22 mouse cellular contexts compared by ENCODE assay signal in genomic region chr14:39781849-39782248, GRCm38 (mm10).
A peak's percentile ranks its signal among the peaks of the same experiment; 100 is the strongest.
DNase-seq lines count a peak whose midpoint lies in the region; ATAC-seq and TF ChIP-seq lines count a peak whose summit lies in the region.
"Had no signal": no experiment of that assay in that cellular context is flagged by ENCODE, and none has a peak within 500 bp of the region (broad histone marks: within the 10 kb centered on the region; RNA-seq: fewer than 3 reads in every experiment).

No protein-coding gene starts in this region.

- TF ChIP-seq CTCF in kidney, postnatal 0 days (IDR thresholded peaks at IDR 0.05; ENCODE audit: low read depth), result peak; percentile 50
- TF ChIP-seq CTCF in E14TG2a.4 (conservative IDR thresholded peaks at IDR 0.05; ENCODE audit: low read length), result peak; percentile 67

- peak; percentile 6 for DNase-seq in embryonic facial prominence, embryonic 11.5 days (ENCODE audit: low spot score)
- no peak for DNase-seq in embryonic facial prominence, embryonic 10.5 days (ENCODE audit: low spot score)
- no peak for DNase-seq in kidney, postnatal 0 days (ENCODE audit: low spot score)
- DNase-seq in kidney, postnatal 10 days, result no peak
- DNase-seq in ZHBTc4 (ENCODE audit: low read depth, low spot score), result peak; percentile 4
- no peak for DNase-seq in urinary bladder, postnatal 10 days (ENCODE audit: low spot score)
- DNase-seq: cerebellum, adult 9-10 months; heart, postnatal 36 days; kidney, adult 11 months; left cerebral cortex, postnatal 4 days; liver; lung, postnatal 10 days; right cerebral cortex, adult 18-20 months; thymus, postnatal 14 days had no signal

- H3K36me3 ChIP-seq in embryonic facial prominence, embryonic 11.5 days (replicated peaks; ENCODE audit: control insufficient read depth, insufficient read depth, low read depth, low read length), result no peaks in the 10 kb centered on the region
- no peaks in the 10 kb centered on the region for H3K36me3 ChIP-seq in embryonic facial prominence, embryonic 10.5 days (replicated peaks)
- no peaks in the 10 kb centered on the region for H3K36me3 ChIP-seq in kidney, postnatal 0 days (ENCODE audit: insufficient read depth, low read length)
- H3K36me3 ChIP-seq in E14TG2a.4 (ENCODE audit: insufficient read depth, low read length), result no peaks in the 10 kb centered on the region
- H3K36me3 ChIP-seq: embryonic facial prominence, embryonic 12.5 days; heart, embryonic 12.5 days; hindbrain, embryonic 15.5 days had no signal

- no peak overlapping the region for H3K4me3 ChIP-seq in embryonic facial prominence, embryonic 11.5 days (ENCODE audit: low read depth, low read length)
- H3K4me3 ChIP-seq in embryonic facial prominence, embryonic 10.5 days, result no peak overlapping the region
- no peak overlapping the region for H3K4me3 ChIP-seq in kidney, postnatal 0 days (replicated peaks; ENCODE audit: low read depth, low read length)
- H3K4me3 ChIP-seq in E14TG2a.4 (replicated peaks; ENCODE audit: low read length), result no peak overlapping the region
- H3K4me3 ChIP-seq: embryonic facial prominence, embryonic 12.5 days; erythroblast, embryonic 14.5 days; forebrain, embryonic 13.5 days; heart, embryonic 12.5 days; hindbrain, embryonic 15.5 days had no signal

- H3K4me1 ChIP-seq in embryonic facial prominence, embryonic 11.5 days (ENCODE audit: control insufficient read depth, insufficient read depth, low read length), result no peaks in the 10 kb centered on the region
- no peaks in the 10 kb centered on the region for H3K4me1 ChIP-seq in embryonic facial prominence, embryonic 10.5 days
- no peaks in the 10 kb centered on the region for H3K4me1 ChIP-seq in kidney, postnatal 0 days (replicated peaks; ENCODE audit: insufficient read depth, low read length)
- H3K4me1 ChIP-seq in E14TG2a.4 (replicated peaks; ENCODE audit: low read depth, low read length), result no peaks in the 10 kb centered on the region
- H3K4me1 ChIP-seq: embryonic facial prominence, embryonic 12.5 days; forebrain, embryonic 13.5 days; heart, embryonic 12.5 days; hindbrain, embryonic 15.5 days had no signal

- H3K9me3 ChIP-seq in embryonic facial prominence, embryonic 11.5 days (replicated peaks; ENCODE audit: control insufficient read depth, low read length), result no peaks in the 10 kb centered on the region
- H3K9me3 ChIP-seq in embryonic facial prominence, embryonic 10.5 days, result no peaks in the 10 kb centered on the region
- no peaks in the 10 kb centered on the region for H3K9me3 ChIP-seq in kidney, postnatal 0 days (replicated peaks; ENCODE audit: low read length)
- no peaks in the 10 kb centered on the region for H3K9me3 ChIP-seq in E14TG2a.4 (ENCODE audit: low read length)
- H3K9me3 ChIP-seq: embryonic facial prominence, embryonic 12.5 days; forebrain, embryonic 13.5 days; heart, embryonic 12.5 days; hindbrain, embryonic 15.5 days had no signal

- H3K27me3 ChIP-seq in embryonic facial prominence, embryonic 11.5 days (ENCODE audit: control insufficient read depth, insufficient read depth, low read length), result no peaks in the 10 kb centered on the region
- no peaks in the 10 kb centered on the region for H3K27me3 ChIP-seq in embryonic facial prominence, embryonic 10.5 days (replicated peaks; ENCODE audit: low read depth, poor library complexity, severe bottlenecking)
- H3K27me3 ChIP-seq in kidney, postnatal 0 days (ENCODE audit: insufficient read depth, low read length), result no peaks in the 10 kb centered on the region
- no peaks in the 10 kb centered on the region for H3K27me3 ChIP-seq in E14TG2a.4 (ENCODE audit: insufficient read depth, low read length)
- H3K27me3 ChIP-seq: embryonic facial prominence, embryonic 12.5 days; forebrain, embryonic 13.5 days; heart, embryonic 12.5 days; hindbrain, embryonic 15.5 days; Patski had no signal

- ATAC-seq in embryonic facial prominence, embryonic 11.5 days (replicated peaks; ENCODE audit: insufficient number of reproducible peaks, low FRiP score, low TSS enrichment, low read depth), result no peak
- ATAC-seq in kidney, postnatal 0 days (replicated peaks; ENCODE audit: low FRiP score, low read depth), result no peak
- ATAC-seq: forebrain, embryonic 13.5 days; midbrain, embryonic 16.5 days; Patski had no signal

- no peak overlapping the region for H3K9ac ChIP-seq in embryonic facial prominence, embryonic 11.5 days (replicated peaks; ENCODE audit: low read length)
- no peak overlapping the region for H3K9ac ChIP-seq in kidney, postnatal 0 days (ENCODE audit: low read depth, low read length)
- H3K9ac ChIP-seq: embryonic facial prominence, embryonic 12.5 days; forebrain, embryonic 13.5 days; heart, embryonic 12.5 days; hindbrain, embryonic 15.5 days had no signal

- no peak overlapping the region for H3K4me2 ChIP-seq in embryonic facial prominence, embryonic 11.5 days (ENCODE audit: low read depth, low read length)
- H3K4me2 ChIP-seq in kidney, postnatal 0 days (ENCODE audit: low read length), result no peak overlapping the region
- H3K4me2 ChIP-seq: embryonic facial prominence, embryonic 12.5 days; forebrain, embryonic 13.5 days; heart, embryonic 12.5 days; hindbrain, embryonic 15.5 days had no signal

- no peak overlapping the region for H3K27ac ChIP-seq in embryonic facial prominence, embryonic 11.5 days (replicated peaks; ENCODE audit: low read depth, low read length)
- no peak overlapping the region for H3K27ac ChIP-seq in embryonic facial prominence, embryonic 10.5 days (replicated peaks)
- H3K27ac ChIP-seq in kidney, postnatal 0 days, result no peak overlapping the region
- H3K27ac ChIP-seq: embryonic facial prominence, embryonic 12.5 days; forebrain, embryonic 13.5 days; hindbrain, embryonic 15.5 days had no signal

Comparison
In these comparisons a context has a peak if more than half of its experiments do, and no peak if none do; other contexts are left out.
1. DNase-seq: peak in embryonic facial prominence, embryonic 11.5 days (single experiment) and ZHBTc4 (single experiment); none in embryonic facial prominence, embryonic 10.5 days (single experiment), kidney, postnatal 0 days (single experiment), kidney, postnatal 10 days (single experiment) and urinary bladder, postnatal 10 days (single experiment).